Mouse (Mus musculus) olfactory bulb, adult 2 months (tissue): ENCODE measurements around the gene Wdr4. TPM values are rescaled to one million over a fixed set of nuclear protein-coding genes. Genes with fewer than 3 reads are reported as not detected.

Experiments
- H3K27ac ChIP-seq: fragments of 200-500 bp; 2 replicates; pipeline ENCODE4 v1.5.1; 2012; ENCODE audit warnings: low read depth, low read length; ENCODE audit not compliant: insufficient read depth
- H3K4me1 ChIP-seq: fragments of 200-500 bp; 2 replicates; pipeline ENCODE4 v1.6.1; 2012; ENCODE audit warnings: low read length; ENCODE audit not compliant: control insufficient read depth, insufficient read depth
- H3K4me3 ChIP-seq: fragments of 200-500 bp; 2 replicates; pipeline ENCODE4 v1.5.1; 2012; ENCODE audit warnings: mild to moderate bottlenecking, low read depth, low read length, moderate library complexity; ENCODE audit not compliant: insufficient read depth
- CTCF ChIP-seq: fragments of 200-500 bp; IDR thresholded peaks from 2 replicates; pipeline ENCODE4 v1.5.1; 2012; ENCODE audit warnings: low read depth, mild to moderate bottlenecking, low read length, moderate library complexity; ENCODE audit not compliant: insufficient read depth
- POLR2A ChIP-seq: fragments of 200-500 bp; IDR thresholded peaks from 2 replicates; pipeline ENCODE4 v1.6.1; 2012; ENCODE audit warnings: mild to moderate bottlenecking, low read depth, low read length, moderate library complexity; ENCODE audit not compliant: insufficient read depth
- WGBS: fragments of 180-500 bp; shearing (Covaris S2); methylation state at CpG from one replicate; pipeline ENCODE4 v1.1.7; 2018; 5-methylcytosine and 5-hydroxymethylcytosine counted together
- polyA plus RNA-seq: library from polyadenylated mRNA; stranded (reverse); fragments of >200 nt; gene quantifications from 2 replicates; pipeline ENCODE4 v1.2.4, GENCODE M21; 2012; ENCODE audit warnings: low replicate concordance; ENCODE audit not compliant: missing spikeins, insufficient read depth, insufficient read length

Wdr4 gene
- polyA plus RNA-seq, result not detected in 2 replicates

DNA sequence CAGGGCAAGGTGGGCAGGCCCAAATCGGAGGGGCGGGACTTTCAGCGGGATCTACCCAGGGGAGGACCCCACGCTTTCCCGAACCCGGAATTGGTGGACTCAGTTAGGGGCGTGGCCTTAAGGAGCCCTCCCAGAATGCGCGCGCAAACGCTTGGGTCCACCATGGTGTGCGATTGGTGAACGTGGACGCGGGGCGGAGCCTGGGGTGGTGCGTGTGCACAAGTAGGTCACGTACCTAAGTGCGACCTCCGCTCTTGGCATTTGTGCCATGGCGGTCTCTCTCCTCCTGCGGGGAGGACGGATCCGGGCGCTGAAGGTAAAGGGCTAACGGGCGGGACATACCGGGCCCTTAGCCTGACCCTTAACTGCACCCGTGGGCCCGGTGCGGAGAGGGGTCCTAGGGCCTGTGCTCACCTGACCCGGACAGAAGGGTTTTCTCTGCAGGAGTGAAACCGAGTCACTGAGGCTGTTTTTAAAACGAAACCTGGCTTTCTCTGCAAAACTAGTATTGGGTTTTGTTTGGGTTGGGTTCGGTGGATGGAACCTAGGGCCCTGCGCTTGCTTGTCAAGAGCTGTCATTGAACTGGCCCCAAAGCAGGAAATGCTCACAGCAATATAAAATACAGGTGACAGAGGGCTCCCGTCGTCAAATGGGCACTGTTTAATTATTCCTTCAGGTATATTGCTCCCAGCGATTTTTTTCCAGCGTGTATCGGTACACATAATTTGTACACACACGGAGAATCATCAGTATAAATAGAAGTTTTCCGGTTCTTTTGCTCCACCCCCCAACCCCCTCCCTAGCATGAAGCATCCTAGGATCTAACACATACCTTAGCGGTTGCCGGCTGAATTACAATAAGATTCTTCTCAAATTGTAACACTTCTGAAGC is at the start of gene Wdr4, which contains the start of gene Ndufv3:
Gene Wdr4 (minus strand): TSS at position 35 of the 893 bp plus-strand sequence.
Gene Ndufv3 (plus strand): TSS at position 170 of the 893 bp plus-strand sequence.
- TF ChIP-seq CTCF (no peak), POLR2A (peak; percentile 81)
- Histone ChIP-seq H3K4me3 (peak within 1 kb of the TSS; percentile 90), H3K27ac (peak within 1 kb of the TSS; percentile 90), H3K4me1 (peaks cover 11% of the 10 kb centered on the region; the same call in 1 of the 2 replicates)
- WGBS, result under 1% methylated on average over 45 of the region's 45 CpGs

DNA sequence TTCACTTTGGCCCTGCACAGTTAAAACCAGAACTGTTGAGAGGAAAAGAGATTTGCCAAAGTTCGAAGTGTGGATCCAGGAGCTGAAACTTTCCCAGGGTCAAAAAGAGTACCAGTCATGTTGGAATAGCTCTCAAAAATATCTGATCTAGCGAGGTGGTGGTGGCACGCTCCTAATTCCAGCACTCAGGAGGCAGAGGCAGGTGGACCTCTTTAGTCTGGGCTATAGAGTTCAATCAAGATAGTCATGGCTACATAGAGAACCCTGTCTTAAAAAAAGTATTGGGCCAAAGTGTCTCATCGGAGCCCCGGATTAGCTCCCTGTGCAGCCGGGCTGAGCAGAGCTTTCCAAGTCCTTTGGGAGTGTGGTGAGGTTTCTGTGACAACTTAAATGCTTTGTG is 46.5 kb upstream of the Wdr4 start:
- Histone ChIP-seq H3K27ac (no peak overlapping the region), H3K4me1 (peaks cover 21% of the 10 kb centered on the region), H3K4me3 (no peak overlapping the region)
- 27% methylated on average over 6 of the region's 6 CpGs for WGBS
- TF ChIP-seq POLR2A, result no peak

DNA sequence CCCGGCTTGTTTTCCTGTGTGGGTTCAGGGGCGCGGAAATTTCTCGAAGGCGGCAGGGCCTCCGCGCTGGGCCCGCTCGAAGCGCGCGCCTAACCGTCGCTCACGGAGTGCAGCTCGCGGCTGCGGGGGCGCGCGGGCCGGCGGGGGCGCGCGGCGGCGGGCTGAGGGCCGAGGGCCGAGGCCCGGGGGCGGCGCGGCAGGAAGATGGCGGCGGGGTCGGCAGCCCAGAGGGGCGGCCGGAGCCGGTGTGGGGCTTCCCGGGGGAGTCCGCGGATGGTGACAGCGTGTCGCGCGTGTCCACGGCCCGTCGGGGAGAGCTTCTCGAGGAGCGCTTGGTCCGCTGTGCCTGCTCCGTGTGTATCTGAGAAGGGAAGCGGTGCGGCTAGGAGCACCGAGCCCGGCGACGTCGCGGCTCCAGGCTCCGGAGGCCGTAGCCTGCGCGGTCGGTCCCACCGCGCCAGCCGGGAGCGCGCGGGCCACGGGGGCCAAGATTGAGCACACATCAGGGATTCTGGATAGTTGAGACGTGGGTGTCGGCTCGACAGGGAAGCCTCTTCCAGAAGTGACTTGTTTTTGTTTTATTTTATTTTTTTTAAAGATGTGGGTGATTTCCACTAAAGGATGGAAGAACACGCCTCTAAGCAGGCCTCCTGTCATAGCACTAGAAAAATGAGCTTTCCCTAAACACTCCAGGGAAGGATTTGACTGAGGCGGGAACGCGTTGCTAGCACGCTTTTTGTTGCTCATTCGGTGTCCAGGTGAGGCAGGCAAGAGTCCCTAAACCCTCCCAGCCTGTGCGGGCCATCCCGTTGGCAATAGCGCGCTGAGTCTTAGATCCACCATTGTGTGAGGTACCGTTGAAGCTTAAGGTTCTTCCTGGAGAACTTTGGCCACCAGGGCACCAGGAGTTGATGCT is 45.6 kb upstream of the Wdr4 start:
- WGBS, result under 1% methylated on average over 77 of the region's 88 CpGs
- peak overlapping the region; percentile 92 for H3K27ac ChIP-seq
- TF ChIP-seq POLR2A (peak; percentile 22; the same call in 1 of the 2 replicates), CTCF (no peak)
- H3K4me1 ChIP-seq, result peaks cover 21% of the 10 kb centered on the region
- peak overlapping the region; percentile 99 for H3K4me3 ChIP-seq

DNA sequence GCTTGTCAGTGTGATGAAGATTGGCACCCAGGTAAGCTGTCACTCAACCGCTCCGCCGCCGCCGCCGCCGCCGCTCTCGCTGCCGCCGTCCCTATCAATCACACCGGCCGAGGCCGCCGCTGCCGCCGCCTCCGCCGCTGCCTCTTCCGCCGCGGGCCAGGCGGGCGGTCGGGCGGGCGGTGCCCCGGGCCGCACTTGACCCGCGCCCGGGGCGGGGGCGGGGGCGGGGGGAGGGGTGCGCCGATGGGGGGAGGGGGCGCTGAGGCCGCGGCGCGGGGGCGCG is 45.0 kb upstream of the Wdr4 start:
- no peak for TF ChIP-seq CTCF
- TF ChIP-seq POLR2A, result peak; percentile 27; the same call in 1 of the 2 replicates
- Histone ChIP-seq H3K4me3 (peak overlapping the region; percentile 99), H3K4me1 (peaks cover 19% of the 10 kb centered on the region), H3K27ac (peak overlapping the region; percentile 92)
- WGBS, result under 1% methylated on average over 43 of the region's 44 CpGs

DNA sequence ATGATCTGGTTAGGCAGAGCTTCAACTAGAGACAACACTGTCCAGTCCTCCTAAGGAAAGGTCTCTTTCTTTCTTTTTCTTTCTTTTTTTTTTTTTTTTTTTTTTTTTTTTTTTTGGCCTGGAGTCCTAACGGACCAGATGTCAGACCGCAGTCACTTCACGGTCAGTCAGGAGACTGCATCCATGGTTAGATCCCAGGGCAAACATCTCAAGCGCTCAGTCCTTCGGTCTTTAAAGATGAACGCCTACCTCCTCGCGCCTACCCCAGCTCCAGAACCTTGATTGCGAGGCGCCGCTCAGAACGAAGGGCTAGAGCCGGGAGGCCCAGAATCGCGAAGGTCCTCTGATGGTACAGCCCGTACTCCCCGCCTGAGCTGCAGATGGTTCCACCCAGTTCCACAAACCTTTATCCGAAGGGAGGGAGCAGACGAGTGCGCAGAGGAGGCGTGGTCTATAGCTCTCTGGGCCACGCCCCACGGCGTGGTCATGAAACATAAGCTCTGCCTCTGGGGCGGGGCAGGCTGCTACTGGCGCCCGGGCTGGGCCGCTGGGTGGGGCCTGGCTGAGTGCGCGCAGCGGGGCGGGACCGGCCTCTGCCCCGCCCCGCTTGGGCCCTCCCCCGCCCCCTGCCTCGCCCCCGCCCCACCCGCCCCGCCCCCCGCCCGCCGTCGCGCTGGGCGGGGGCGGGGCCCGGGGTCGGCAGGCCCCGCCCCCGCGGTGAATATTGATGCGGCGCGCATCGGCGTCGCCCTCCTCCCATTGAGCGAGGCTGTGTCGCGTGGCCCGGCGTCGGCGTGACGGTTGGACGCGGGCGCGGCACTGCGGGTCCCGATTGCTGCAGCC is 44.5 kb upstream of the Wdr4 start, which contains the start of gene Pknox1:
Gene Pknox1 (plus strand): TSS at position 720 of the 843 bp plus-strand sequence.
- peak within 1 kb of the TSS; percentile 98 for H3K27ac ChIP-seq
- TF ChIP-seq CTCF, result no peak
- peak; percentile 61; the same call in 1 of the 2 replicates for TF ChIP-seq POLR2A
- H3K4me1 ChIP-seq, result peaks cover 17% of the 10 kb centered on the region
- under 1% methylated on average over 66 of the region's 72 CpGs for WGBS
- H3K4me3 ChIP-seq, result peak within 1 kb of the TSS; percentile 99

DNA sequence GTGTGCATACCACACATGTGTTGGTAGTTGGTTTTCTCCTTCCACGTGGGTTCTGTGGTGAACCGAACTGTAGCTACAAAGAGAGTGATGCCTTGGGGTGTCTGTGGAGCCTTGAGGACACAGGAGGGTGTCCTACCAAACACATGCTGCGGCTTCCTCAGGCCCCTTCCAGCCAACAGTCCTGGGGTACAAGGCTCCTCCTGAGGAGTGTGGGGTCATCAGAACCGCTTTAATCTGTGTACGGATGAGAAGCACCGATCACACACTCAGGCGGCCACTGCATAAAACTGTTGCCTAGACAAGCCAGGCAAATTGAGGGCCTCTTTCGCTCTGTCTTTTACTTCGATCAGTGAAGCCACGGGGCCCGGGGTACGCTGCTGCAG is 43.8 kb upstream of the Wdr4 start:
- TF ChIP-seq POLR2A, result no peak
- Histone ChIP-seq H3K4me3 (peak overlapping the region; percentile 72), H3K4me1 (peaks cover 14% of the 10 kb centered on the region), H3K27ac (peak overlapping the region; percentile 98)
- WGBS, result 5% methylated on average over 12 of the region's 12 CpGs

DNA sequence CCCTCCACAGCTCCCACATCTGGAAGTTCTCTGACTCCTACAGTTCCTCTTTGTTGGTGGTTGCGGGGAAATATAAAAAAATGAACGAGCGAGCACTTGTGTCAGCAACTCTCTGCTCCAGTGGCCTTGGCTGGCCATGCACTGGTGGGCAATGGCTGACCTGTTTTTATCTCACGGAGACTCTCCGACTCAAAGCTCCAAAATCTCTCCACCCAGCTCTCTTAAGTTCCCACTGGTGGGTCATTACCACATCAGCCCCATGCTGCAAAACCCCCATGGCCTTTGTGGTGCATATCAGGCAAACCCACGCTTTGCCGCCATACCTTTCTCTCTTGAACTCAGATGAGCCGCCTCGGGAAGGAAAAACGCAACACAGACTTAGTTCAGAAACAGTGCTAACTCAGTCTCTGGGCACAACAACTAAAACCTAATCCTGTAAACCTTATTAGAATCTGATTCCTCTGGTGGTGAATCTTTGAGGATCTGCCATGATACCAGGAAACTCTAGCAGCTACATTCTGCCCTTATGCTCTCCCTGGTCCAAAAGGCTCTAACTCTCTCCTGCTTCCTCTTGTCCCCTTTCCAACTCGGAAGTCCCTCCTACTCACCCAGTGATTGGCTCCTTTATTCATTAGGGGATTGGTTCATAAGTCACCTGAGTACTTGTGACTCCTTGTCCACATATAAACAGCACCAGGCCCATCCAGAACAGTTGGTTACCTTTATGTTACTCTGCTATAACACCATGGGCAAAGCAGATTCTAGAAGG is 39.4 kb upstream of the Wdr4 start:
- TF ChIP-seq CTCF, result no peak
- TF ChIP-seq POLR2A, result no peak

DNA sequence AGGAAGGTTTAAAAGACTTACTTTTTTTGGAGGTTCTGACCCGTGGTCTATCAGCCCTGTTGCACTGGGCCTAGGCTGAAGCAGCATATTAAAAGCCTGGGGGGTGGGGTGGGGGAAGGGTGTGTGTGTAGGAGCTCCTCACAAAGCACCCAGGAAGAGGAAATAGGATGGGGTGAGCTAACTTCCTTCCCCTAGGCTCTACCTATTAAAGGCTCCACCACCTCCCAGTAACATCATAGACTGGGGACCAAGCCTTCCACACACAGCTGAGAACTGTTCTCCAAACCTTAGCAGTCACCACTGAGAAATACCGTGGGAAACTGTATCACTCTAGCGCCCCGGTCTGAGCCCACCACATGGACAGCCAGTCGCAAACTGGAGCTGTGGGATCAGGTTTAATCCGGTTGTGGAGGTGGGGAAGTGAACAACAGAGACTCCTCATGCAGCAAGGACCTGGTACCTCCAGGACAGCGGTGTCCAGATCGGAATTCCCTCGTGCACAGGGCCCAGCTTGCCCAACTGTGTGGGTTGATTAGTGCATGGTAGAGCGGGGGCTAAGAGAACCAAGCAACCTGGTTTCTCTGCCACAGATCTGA is 38.3 kb upstream of the Wdr4 start:
- no peak overlapping the region for H3K27ac ChIP-seq

More for the DNA sequence above, 39.4 kb upstream of the Wdr4 start:
- Histone ChIP-seq H3K4me3 (no peak overlapping the region), H3K4me1 (peaks cover 26% of the 10 kb centered on the region), H3K27ac (no peak overlapping the region)
- WGBS, result 90% methylated on average over 11 of the region's 11 CpGs

More for the DNA sequence above, 38.3 kb upstream of the Wdr4 start:
- peak overlapping the region; percentile 40 for H3K4me3 ChIP-seq
- TF ChIP-seq POLR2A (no peak), CTCF (no peak)
- WGBS, result 70% methylated on average over 10 of the region's 10 CpGs
- H3K4me1 ChIP-seq, result peaks cover 21% of the 10 kb centered on the region
